Mouse (Mus musculus) embryonic facial prominence, embryonic 15.5 days (tissue): ENCODE measurements around the gene Shld1. TPM values are rescaled to one million over a fixed set of nuclear protein-coding genes. Genes with fewer than 3 reads are reported as not detected.

Source experiments
- ATAC-seq: fragments of 200-750 bp; cut with Nextera tagmentation; 2 replicates; pipeline ENCODE4 v1.8.0; 2017; ENCODE audit warnings: low read depth, moderate TSS enrichment; ENCODE audit not compliant: insufficient number of reproducible peaks, low FRiP score, low TSS enrichment
- H3K27ac ChIP-seq: fragments of 300-500 bp; sonication (generic); replicated peaks from 2 replicates; pipeline ENCODE4 v1.5.1; 2015; ENCODE audit warnings: mild to moderate bottlenecking, inconsistent platforms
- H3K27me3 ChIP-seq: fragments of 300-500 bp; sonication (generic); 2 replicates; pipeline ENCODE4 v1.6.1; 2015; ENCODE audit warnings: inconsistent platforms
- H3K36me3 ChIP-seq: fragments of 300-500 bp; sonication (generic); 2 replicates; pipeline ENCODE4 v1.6.1; 2015; ENCODE audit warnings: mild to moderate bottlenecking, inconsistent platforms
- H3K4me1 ChIP-seq: fragments of 300-500 bp; sonication (generic); 2 replicates; pipeline ENCODE4 v1.6.1; 2015; ENCODE audit warnings: inconsistent platforms
- H3K4me2 ChIP-seq: fragments of 300-500 bp; sonication (generic); replicated peaks from 2 replicates; pipeline ENCODE4 v1.6.1; 2015; ENCODE audit warnings: mild to moderate bottlenecking, inconsistent platforms
- H3K4me3 ChIP-seq: fragments of 300-500 bp; sonication (generic); replicated peaks from 2 replicates; pipeline ENCODE4 v1.5.1; 2015; ENCODE audit warnings: mild to moderate bottlenecking, inconsistent platforms
- H3K9ac ChIP-seq: fragments of 300-500 bp; sonication (generic); 2 replicates; pipeline ENCODE4 v1.6.1; 2015; ENCODE audit warnings: inconsistent platforms
- H3K9me3 ChIP-seq: fragments of 300-500 bp; sonication (generic); replicated peaks from 2 replicates; pipeline ENCODE4 v1.6.1; 2016; ENCODE audit warnings: inconsistent platforms
- WGBS: fragments of 180-500 bp; shearing (Covaris S2); methylation state at CpG from one replicate; pipeline ENCODE4 v1.1.7; 2015; 5-methylcytosine and 5-hydroxymethylcytosine counted together
- polyA plus RNA-seq: library from polyadenylated mRNA; unstranded; fragments of >200 nt; fragmentation: Nextera tagmentation; extraction: Ambion mirVana; gene quantifications from 2 replicates; pipeline ENCODE4 v1.2.1, GENCODE M21; 2015

The Shld1 gene
- polyA plus RNA-seq, 1 experiment from 2014 or later, result 12.7 TPM

GRCm38 (mm10) chr2:132712061-132712460 is 25.3 kb downstream of the Shld1 start:
- 74% methylated on average over 8 of the region's 8 CpGs for whole genome bisulfite sequencing
- Histone ChIP-seq H3K9me3 (no peaks in the 10 kb centered on the region), H3K4me3 (no peak overlapping the region), H3K9ac (no peak overlapping the region), H3K4me2 (no peak overlapping the region), H3K36me3 (no peaks in the 10 kb centered on the region), H3K27me3 (no peaks in the 10 kb centered on the region), H3K4me1 (no peaks in the 10 kb centered on the region), H3K27ac (no peak overlapping the region)
- ATAC-seq, result no peak

GRCm38 (mm10) chr2:132714522-132714921 is 27.8 kb downstream of the Shld1 start:
- Histone ChIP-seq H3K36me3 (no peaks in the 10 kb centered on the region), H3K4me1 (no peaks in the 10 kb centered on the region), H3K9ac (no peak overlapping the region), H3K4me2 (no peak overlapping the region), H3K27ac (no peak overlapping the region), H3K27me3 (no peaks in the 10 kb centered on the region), H3K4me3 (no peak overlapping the region), H3K9me3 (no peaks in the 10 kb centered on the region)
- WGBS, result 83% methylated on average over 7 of the region's 7 CpGs
- no peak for ATAC-seq

GRCm38 (mm10) chr2:132714946-132715345 is 28.2 kb downstream of the Shld1 start:
- H3K4me3 ChIP-seq, result no peak overlapping the region
- 94% methylated on average over 3 of the region's 3 CpGs for WGBS
- no peaks in the 10 kb centered on the region for H3K4me1 ChIP-seq

GRCm38 (mm10) chr2:132715421-132716070 is 28.8 kb downstream of the Shld1 start:
- Histone ChIP-seq H3K27me3 (no peaks in the 10 kb centered on the region), H3K4me3 (no peak overlapping the region), H3K9me3 (no peaks in the 10 kb centered on the region), H3K9ac (no peak overlapping the region), H3K4me1 (no peaks in the 10 kb centered on the region), H3K27ac (no peak overlapping the region), H3K4me2 (no peak overlapping the region), H3K36me3 (no peaks in the 10 kb centered on the region)
- 64% methylated on average over 12 of the region's 12 CpGs for WGBS
- peak; percentile 57; the same call in 1 of the 2 replicates for ATAC-seq

More at GRCm38 (mm10) chr2:132714946-132715345, 28.2 kb downstream of the Shld1 start:
- no peak for ATAC-seq
- no peaks in the 10 kb centered on the region for H3K27me3 ChIP-seq
- H3K9me3 ChIP-seq, result no peaks in the 10 kb centered on the region
- H3K27ac ChIP-seq, result no peak overlapping the region
- H3K4me2 ChIP-seq, result no peak overlapping the region
- H3K36me3 ChIP-seq, result no peaks in the 10 kb centered on the region
- H3K9ac ChIP-seq, result no peak overlapping the region

- Histone ChIP-seq H3K9me3 (no peaks in the 10 kb centered on the region), H3K9ac (no peak overlapping the region), H3K36me3 (no peaks in the 10 kb centered on the region), H3K27ac (no peak overlapping the region), H3K27me3 (no peaks in the 10 kb centered on the region), H3K4me2 (no peak overlapping the region), H3K4me3 (no peak overlapping the region), H3K4me1 (no peaks in the 10 kb centered on the region)
- peak; percentile 29; the same call in 1 of the 2 replicates for ATAC-seq
- WGBS, result 34% methylated on average over 5 of the region's 5 CpGs
These were observed 29.4 kb downstream of the Shld1 start for GRCm38 (mm10) chr2:132716154-132716553.

GRCm38 (mm10) chr2:132716901-132717536 is 30.3 kb downstream of the Shld1 start:
- no peak for ATAC-seq
- Histone ChIP-seq H3K27me3 (no peaks in the 10 kb centered on the region), H3K27ac (no peak overlapping the region), H3K4me1 (peaks cover 4% of the 10 kb centered on the region; the same call in 1 of the 2 replicates), H3K9me3 (no peaks in the 10 kb centered on the region), H3K9ac (no peak overlapping the region), H3K4me2 (no peak overlapping the region), H3K4me3 (no peak overlapping the region), H3K36me3 (no peaks in the 10 kb centered on the region)
- WGBS, result 87% methylated on average over 9 of the region's 9 CpGs

GRCm38 (mm10) chr2:132717537-132717912 is 30.8 kb downstream of the Shld1 start:
- no peak for ATAC-seq
- Histone ChIP-seq H3K4me1 (peaks cover 4% of the 10 kb centered on the region; the same call in 1 of the 2 replicates), H3K9ac (no peak overlapping the region), H3K4me3 (no peak overlapping the region), H3K36me3 (no peaks in the 10 kb centered on the region), H3K27me3 (no peaks in the 10 kb centered on the region), H3K9me3 (no peaks in the 10 kb centered on the region), H3K27ac (no peak overlapping the region), H3K4me2 (no peak overlapping the region)
- 90% methylated on average over 5 of the region's 5 CpGs for WGBS

GRCm38 (mm10) chr2:132720921-132721566 is 34.3 kb downstream of the Shld1 start:
- Histone ChIP-seq H3K36me3 (0 out of 2 replicates have a peak, but pooled peaks cover 3% of the 10 kb centered on the region), H3K27me3 (no peaks in the 10 kb centered on the region), H3K4me3 (no peak overlapping the region), H3K4me2 (no peak overlapping the region), H3K4me1 (peaks cover 4% of the 10 kb centered on the region; the same call in 1 of the 2 replicates), H3K9ac (no peak overlapping the region), H3K9me3 (no peaks in the 10 kb centered on the region), H3K27ac (no peak overlapping the region)
- no peak for ATAC-seq
- 62% methylated on average over 9 of the region's 9 CpGs for WGBS

GRCm38 (mm10) chr2:132721844-132722243 is 35.1 kb downstream of the Shld1 start:
- Histone ChIP-seq H3K27me3 (no peaks in the 10 kb centered on the region), H3K27ac (no peak overlapping the region), H3K9ac (no peak overlapping the region), H3K4me3 (no peak overlapping the region), H3K4me1 (peaks cover 4% of the 10 kb centered on the region; the same call in 1 of the 2 replicates), H3K4me2 (no peak overlapping the region), H3K36me3 (0 out of 2 replicates have a peak, but pooled peaks cover 3% of the 10 kb centered on the region), H3K9me3 (no peaks in the 10 kb centered on the region)
- ATAC-seq, result no peak
- WGBS, result 95% methylated on average over 2 of the region's 2 CpGs

- Histone ChIP-seq H3K9ac (no peak overlapping the region), H3K9me3 (no peaks in the 10 kb centered on the region), H3K27ac (no peak overlapping the region), H3K27me3 (no peaks in the 10 kb centered on the region), H3K4me3 (no peak overlapping the region), H3K36me3 (0 out of 2 replicates have a peak, but pooled peaks cover 3% of the 10 kb centered on the region), H3K4me2 (no peak overlapping the region), H3K4me1 (peaks cover 4% of the 10 kb centered on the region; the same call in 1 of the 2 replicates)
- WGBS, result 79% methylated on average over 5 of the region's 5 CpGs
- no peak for ATAC-seq
These were observed 37.3 kb downstream of the Shld1 start for GRCm38 (mm10) chr2:132723958-132724431.

- no peak overlapping the region for H3K4me2 ChIP-seq
- H3K4me3 ChIP-seq, result no peak overlapping the region
- ATAC-seq, result no peak
- no peaks in the 10 kb centered on the region for H3K27me3 ChIP-seq
- 96% methylated on average over 7 of the region's 7 CpGs for WGBS
- H3K9ac ChIP-seq, result no peak overlapping the region
- peaks cover 4% of the 10 kb centered on the region; the same call in 1 of the 2 replicates for H3K4me1 ChIP-seq
- 0 out of 2 replicates have a peak, but pooled peaks cover 3% of the 10 kb centered on the region for H3K36me3 ChIP-seq
- no peaks in the 10 kb centered on the region for H3K9me3 ChIP-seq
- H3K27ac ChIP-seq, result no peak overlapping the region
These were observed 37.8 kb downstream of the Shld1 start for GRCm38 (mm10) chr2:132724561-132724960.
